Mouse (Mus musculus) liver, adult (tissue): ENCODE data around the gene Alg14.
A peak's percentile ranks its signal among the peaks of the same experiment; 100 is the strongest.

ENCODE experiments used
- GATA4 ChIP-seq: IDR thresholded peaks from 2 replicates; pipeline ENCODE4 v1.6.1; 2014; ENCODE audit warnings: mild to moderate bottlenecking, low read length; ENCODE audit not compliant: insufficient replicate concordance

The Alg14 gene

GRCm38 (mm10) chr3:121344056-121344945 lies 52.7 kb downstream of the Alg14 start:
- no peak for TF ChIP-seq GATA4

- no peak for TF ChIP-seq GATA4
These were observed 53.5 kb downstream of the Alg14 start for GRCm38 (mm10) chr3:121344951-121345642.

- TF ChIP-seq GATA4, result no peak
These were observed 54.0 kb downstream of the Alg14 start for GRCm38 (mm10) chr3:121345643-121346000.

- TF ChIP-seq GATA4, result peak; percentile 74; the same call in 1 of the 2 replicates
These were observed 55.1 kb downstream of the Alg14 start for GRCm38 (mm10) chr3:121346507-121347267.

GRCm38 (mm10) chr3:121348792-121349191 lies 57.2 kb downstream of the Alg14 start:
- TF ChIP-seq GATA4, result no peak

- TF ChIP-seq GATA4, result no peak
These were observed 58.0 kb downstream of the Alg14 start for GRCm38 (mm10) chr3:121349334-121350169.

- TF ChIP-seq GATA4, result no peak
These were observed 59.7 kb downstream of the Alg14 start for GRCm38 (mm10) chr3:121351257-121351656.

GRCm38 (mm10) chr3:121354281-121354680 lies 62.7 kb downstream of the Alg14 start:
- no peak for TF ChIP-seq GATA4

- TF ChIP-seq GATA4, result no peak
These were observed 63.4 kb downstream of the Alg14 start for GRCm38 (mm10) chr3:121354861-121355470.

GRCm38 (mm10) chr3:121355569-121355968 lies 64.0 kb downstream of the Alg14 start:
- no peak for TF ChIP-seq GATA4

- no peak for TF ChIP-seq GATA4
These were observed 64.5 kb downstream of the Alg14 start for GRCm38 (mm10) chr3:121356111-121356510.

- TF ChIP-seq GATA4, result no peak
These were observed 65.5 kb downstream of the Alg14 start for GRCm38 (mm10) chr3:121357030-121357429.

- TF ChIP-seq GATA4, result no peak
These were observed 66.7 kb downstream of the Alg14 start for GRCm38 (mm10) chr3:121358285-121358684.

GRCm38 (mm10) chr3:121358850-121359249 lies 67.3 kb downstream of the Alg14 start:
- no peak for TF ChIP-seq GATA4
